Mouse (Mus musculus): ENCODE measurements around the gene Ppp1r15a. TPM values are rescaled to one million over a fixed set of nuclear protein-coding genes. Genes with fewer than 3 reads are reported as not detected.
"Not testable (repeated sequence)": the region's sequence is repeated elsewhere in the genome, so short reads cannot be mapped to it uniquely, and the experiment has no call there.

Gene Ppp1r15a
- polyA plus RNA-seq, 1 experiment, result 15.3 TPM

- no peaks in the 10 kb centered on the region for H3K27me3 ChIP-seq (ENCODE audit: control insufficient read depth, insufficient read depth, low read length)
- no peak overlapping the region for H3K27ac ChIP-seq (ENCODE audit: insufficient read depth, low read depth, low read length)
- 82% methylated on average over 7 of the region's 7 CpGs for WGBS
- H3K36me3 ChIP-seq (ENCODE audit: control insufficient read depth, insufficient read depth, low read length), result peaks cover 17% of the 10 kb centered on the region
- TF ChIP-seq CTCF (IDR thresholded peaks at IDR 0.05; ENCODE audit: extremely low read depth, insufficient read length, insufficient replicate concordance, low read depth, low read length) (no peak), POLR2A (IDR thresholded peaks at IDR 0.05; ENCODE audit: low read depth, low read length) (no peak)
- H3K4me1 ChIP-seq (ENCODE audit: control insufficient read depth, insufficient read depth, insufficient read length, low read length), result peaks cover 8% of the 10 kb centered on the region
- H3K4me3 ChIP-seq (ENCODE audit: low read depth, low read length), result no peak overlapping the region
Observed at GRCm38 (mm10) chr7:45489578-45489977, 36.5 kb downstream of the Ppp1r15a start.

GRCm38 (mm10) chr7:45488293-45489204 lies 37.5 kb downstream of the Ppp1r15a start, which contains the start of gene Dhdh:
Gene Dhdh (minus strand): TSS chr7:45488805.
- Histone ChIP-seq H3K27me3 (ENCODE audit: control insufficient read depth, insufficient read depth, low read length) (no peaks in the 10 kb centered on the region), H3K27ac (ENCODE audit: insufficient read depth, low read depth, low read length) (peak within 1 kb of the TSS; percentile 43; the same call in 1 of the 2 replicates), H3K4me1 (ENCODE audit: control insufficient read depth, insufficient read depth, insufficient read length, low read length) (peaks cover 8% of the 10 kb centered on the region), H3K4me3 (ENCODE audit: low read depth, low read length) (peak within 1 kb of the TSS; percentile 80), H3K36me3 (ENCODE audit: control insufficient read depth, insufficient read depth, low read length) (peaks cover 7% of the 10 kb centered on the region)
- TF ChIP-seq POLR2A (IDR thresholded peaks at IDR 0.05; ENCODE audit: low read depth, low read length), result no peak; the same call in 1 of the 2 replicates
- TF ChIP-seq CTCF (IDR thresholded peaks at IDR 0.05; ENCODE audit: extremely low read depth, insufficient read length, insufficient replicate concordance, low read depth, low read length), result no peak
- 14% methylated on average over 38 of the region's 38 CpGs for WGBS

- H3K4me1 ChIP-seq (ENCODE audit: control insufficient read depth, insufficient read depth, insufficient read length, low read length), result peaks cover 8% of the 10 kb centered on the region
- H3K27me3 ChIP-seq (ENCODE audit: control insufficient read depth, insufficient read depth, low read length), result no peaks in the 10 kb centered on the region
- H3K36me3 ChIP-seq (ENCODE audit: control insufficient read depth, insufficient read depth, low read length), result peaks cover 1% of the 10 kb centered on the region; the same call in 1 of the 2 replicates
- WGBS, result 75% methylated on average over 11 of the region's 11 CpGs
- no peak overlapping the region for H3K4me3 ChIP-seq (ENCODE audit: low read depth, low read length)
- H3K27ac ChIP-seq (ENCODE audit: insufficient read depth, low read depth, low read length), result no peak overlapping the region
- no peak for TF ChIP-seq POLR2A (IDR thresholded peaks at IDR 0.05; ENCODE audit: low read depth, low read length)
- TF ChIP-seq CTCF (IDR thresholded peaks at IDR 0.05; ENCODE audit: extremely low read depth, insufficient read length, insufficient replicate concordance, low read depth, low read length), result no peak
Observed at GRCm38 (mm10) chr7:45487861-45488292, 38.2 kb downstream of the Ppp1r15a start.

GRCm38 (mm10) chr7:45486761-45487415 lies 39.2 kb downstream of the Ppp1r15a start, which contains the start of gene Gm45808:
Gene Gm45808 (minus strand): TSS chr7:45486811.
- WGBS, result 75% methylated on average over 12 of the region's 12 CpGs
- H3K27me3 ChIP-seq (ENCODE audit: control insufficient read depth, insufficient read depth, low read length), result no peaks in the 10 kb centered on the region
- peaks cover 8% of the 10 kb centered on the region for H3K4me1 ChIP-seq (ENCODE audit: control insufficient read depth, insufficient read depth, insufficient read length, low read length)
- no peak within 1 kb of the TSS for H3K4me3 ChIP-seq (ENCODE audit: low read depth, low read length)
- H3K36me3 ChIP-seq (ENCODE audit: control insufficient read depth, insufficient read depth, low read length), result no peaks in the 10 kb centered on the region
- H3K27ac ChIP-seq (ENCODE audit: insufficient read depth, low read depth, low read length), result no peak within 1 kb of the TSS
- TF ChIP-seq CTCF (IDR thresholded peaks at IDR 0.05; ENCODE audit: extremely low read depth, insufficient read length, insufficient replicate concordance, low read depth, low read length) (no peak), POLR2A (IDR thresholded peaks at IDR 0.05; ENCODE audit: low read depth, low read length) (no peak)

- Histone ChIP-seq H3K27ac (ENCODE audit: insufficient read depth, low read depth, low read length) (no peak overlapping the region), H3K36me3 (ENCODE audit: control insufficient read depth, insufficient read depth, low read length) (no peaks in the 10 kb centered on the region), H3K4me1 (ENCODE audit: control insufficient read depth, insufficient read depth, insufficient read length, low read length) (peaks cover 8% of the 10 kb centered on the region), H3K4me3 (ENCODE audit: low read depth, low read length) (no peak overlapping the region), H3K27me3 (ENCODE audit: control insufficient read depth, insufficient read depth, low read length) (no peaks in the 10 kb centered on the region)
- no peak for TF ChIP-seq POLR2A (IDR thresholded peaks at IDR 0.05; ENCODE audit: low read depth, low read length)
- TF ChIP-seq CTCF (IDR thresholded peaks at IDR 0.05; ENCODE audit: extremely low read depth, insufficient read length, insufficient replicate concordance, low read depth, low read length), result no peak
- WGBS, result 51% methylated on average over 7 of the region's 7 CpGs
Observed at GRCm38 (mm10) chr7:45486158-45486557, 39.9 kb downstream of the Ppp1r15a start.

- not testable (repeated sequence) for H3K27me3 ChIP-seq (ENCODE audit: control insufficient read depth, insufficient read depth, low read length); H3K4me1 ChIP-seq (ENCODE audit: control insufficient read depth, insufficient read depth, insufficient read length, low read length); H3K4me3 ChIP-seq (ENCODE audit: low read depth, low read length); H3K27ac ChIP-seq (ENCODE audit: insufficient read depth, low read depth, low read length); H3K36me3 ChIP-seq (ENCODE audit: control insufficient read depth, insufficient read depth, low read length)
- WGBS, result 93% methylated on average over 5 of the region's 5 CpGs
Observed at GRCm38 (mm10) chr7:45484985-45485384, 41.1 kb downstream of the Ppp1r15a start.

- Histone ChIP-seq H3K27ac (ENCODE audit: insufficient read depth, low read depth, low read length) (no peak overlapping the region), H3K27me3 (ENCODE audit: control insufficient read depth, insufficient read depth, low read length) (no peaks in the 10 kb centered on the region), H3K4me1 (ENCODE audit: control insufficient read depth, insufficient read depth, insufficient read length, low read length) (no peaks in the 10 kb centered on the region), H3K36me3 (ENCODE audit: control insufficient read depth, insufficient read depth, low read length) (no peaks in the 10 kb centered on the region), H3K4me3 (ENCODE audit: low read depth, low read length) (no peak overlapping the region)
- 56% methylated on average over 1 of the region's 1 CpGs for WGBS
- no peak for TF ChIP-seq CTCF (IDR thresholded peaks at IDR 0.05; ENCODE audit: extremely low read depth, insufficient read length, insufficient replicate concordance, low read depth, low read length)
- no peak for TF ChIP-seq POLR2A (IDR thresholded peaks at IDR 0.05; ENCODE audit: low read depth, low read length)
Observed at GRCm38 (mm10) chr7:45482166-45482565, 43.9 kb downstream of the Ppp1r15a start.
